Mouse (Mus musculus): ENCODE measurements around the gene Ube2g1. TPM values are rescaled to one million over a fixed set of nuclear protein-coding genes. Genes with fewer than 3 reads are reported as not detected.
"Not testable (repeated sequence)": the region's sequence is repeated elsewhere in the genome, so short reads cannot be mapped to it uniquely, and the experiment has no call there.

The Ube2g1 gene
- polyA plus RNA-seq, 1 experiment from 2014 or later: 76.2 TPM

GRCm38 (mm10) chr11:72675280-72675679 is 68.2 kb downstream of the Ube2g1 start:
- Histone ChIP-seq H3K4me1 (no peaks in the 10 kb centered on the region), H3K4me3 (replicated peaks) (no peak overlapping the region), H3K27me3 (replicated peaks) (no peaks in the 10 kb centered on the region), H3K4me2 (no peak overlapping the region), H3K9me3 (replicated peaks) (no peaks in the 10 kb centered on the region), H3K27ac (replicated peaks) (no peak overlapping the region), H3K9ac (replicated peaks) (no peak overlapping the region), H3K36me3 (no peaks in the 10 kb centered on the region)
- WGBS: 77% methylated on average over 2 of the region's 2 CpGs
- ATAC-seq (ENCODE audit: low FRiP score): no peak

DNA sequence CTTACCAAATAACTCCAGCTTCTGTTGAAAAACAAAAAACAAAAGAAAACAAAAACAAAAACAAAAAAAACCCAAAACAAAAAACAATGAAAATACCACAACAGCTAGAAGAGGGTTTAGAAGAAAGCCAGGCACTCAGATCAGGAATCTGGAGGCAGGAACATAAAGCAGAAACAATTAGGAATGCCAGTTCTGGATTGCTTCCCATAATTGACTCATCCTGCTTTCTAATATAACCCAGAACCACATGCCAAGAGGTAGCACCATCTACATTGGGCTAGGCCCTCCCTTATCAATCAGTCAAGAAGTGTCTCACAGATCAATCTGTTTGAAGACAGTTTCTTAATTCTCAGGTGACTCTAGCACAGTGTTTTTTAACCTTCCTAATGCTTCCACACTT is 73.6 kb downstream of the Ube2g1 start:
- Histone ChIP-seq H3K4me3 (replicated peaks) (no peak overlapping the region), H3K9me3 (replicated peaks) (no peaks in the 10 kb centered on the region), H3K36me3 (peaks cover 3% of the 10 kb centered on the region; the same call in 1 of the 2 replicates), H3K27ac (replicated peaks) (no peak overlapping the region), H3K4me1 (no peaks in the 10 kb centered on the region), H3K9ac (replicated peaks) (no peak overlapping the region), H3K27me3 (replicated peaks) (no peaks in the 10 kb centered on the region), H3K4me2 (no peak overlapping the region)
- no peak for ATAC-seq (ENCODE audit: low FRiP score)

GRCm38 (mm10) chr11:72683402-72683801 is 76.3 kb downstream of the Ube2g1 start:
- Histone ChIP-seq H3K4me3 (replicated peaks) (no peak overlapping the region), H3K27me3 (replicated peaks) (no peaks in the 10 kb centered on the region), H3K4me1 (no peaks in the 10 kb centered on the region), H3K9me3 (replicated peaks) (no peaks in the 10 kb centered on the region), H3K36me3 (peaks cover 7% of the 10 kb centered on the region; the same call in 1 of the 2 replicates), H3K4me2 (no peak overlapping the region), H3K9ac (replicated peaks) (no peak overlapping the region), H3K27ac (replicated peaks) (no peak overlapping the region)
- WGBS: 93% methylated on average over 2 of the region's 2 CpGs
- ATAC-seq (ENCODE audit: low FRiP score): no peak

- peaks cover 18% of the 10 kb centered on the region for H3K4me1 ChIP-seq
- ATAC-seq (ENCODE audit: low FRiP score): no peak
- no peaks in the 10 kb centered on the region for H3K9me3 ChIP-seq (replicated peaks)
- H3K27me3 ChIP-seq (replicated peaks): no peaks in the 10 kb centered on the region
- H3K4me2 ChIP-seq: no peak overlapping the region
- H3K27ac ChIP-seq (replicated peaks): no peak overlapping the region
- H3K36me3 ChIP-seq: peaks cover 3% of the 10 kb centered on the region; the same call in 1 of the 2 replicates
- H3K4me3 ChIP-seq (replicated peaks): no peak overlapping the region
- H3K9ac ChIP-seq (replicated peaks): no peak overlapping the region
These were observed 79.6 kb downstream of the Ube2g1 start for GRCm38 (mm10) chr11:72686697-72687096.

GRCm38 (mm10) chr11:72688242-72688641 is 81.2 kb downstream of the Ube2g1 start:
- H3K27ac ChIP-seq (replicated peaks): no peak overlapping the region
- H3K36me3 ChIP-seq: peaks cover 3% of the 10 kb centered on the region; the same call in 1 of the 2 replicates
- no peak overlapping the region for H3K9ac ChIP-seq (replicated peaks)
- H3K4me2 ChIP-seq: no peak overlapping the region
- 16% methylated on average over 5 of the region's 5 CpGs for WGBS
- no peaks in the 10 kb centered on the region for H3K9me3 ChIP-seq (replicated peaks)
- H3K4me3 ChIP-seq (replicated peaks): no peak overlapping the region
- peaks cover 30% of the 10 kb centered on the region for H3K4me1 ChIP-seq
- no peaks in the 10 kb centered on the region for H3K27me3 ChIP-seq (replicated peaks)
- ATAC-seq (ENCODE audit: low FRiP score): no peak

- 71% methylated on average over 3 of the region's 3 CpGs for WGBS
- H3K9ac ChIP-seq (replicated peaks): peak overlapping the region; percentile 84; the same call in 1 of the 2 replicates
- ATAC-seq (ENCODE audit: low FRiP score): no peak
These were observed 82.0 kb downstream of the Ube2g1 start for GRCm38 (mm10) chr11:72689115-72689514.

DNA sequence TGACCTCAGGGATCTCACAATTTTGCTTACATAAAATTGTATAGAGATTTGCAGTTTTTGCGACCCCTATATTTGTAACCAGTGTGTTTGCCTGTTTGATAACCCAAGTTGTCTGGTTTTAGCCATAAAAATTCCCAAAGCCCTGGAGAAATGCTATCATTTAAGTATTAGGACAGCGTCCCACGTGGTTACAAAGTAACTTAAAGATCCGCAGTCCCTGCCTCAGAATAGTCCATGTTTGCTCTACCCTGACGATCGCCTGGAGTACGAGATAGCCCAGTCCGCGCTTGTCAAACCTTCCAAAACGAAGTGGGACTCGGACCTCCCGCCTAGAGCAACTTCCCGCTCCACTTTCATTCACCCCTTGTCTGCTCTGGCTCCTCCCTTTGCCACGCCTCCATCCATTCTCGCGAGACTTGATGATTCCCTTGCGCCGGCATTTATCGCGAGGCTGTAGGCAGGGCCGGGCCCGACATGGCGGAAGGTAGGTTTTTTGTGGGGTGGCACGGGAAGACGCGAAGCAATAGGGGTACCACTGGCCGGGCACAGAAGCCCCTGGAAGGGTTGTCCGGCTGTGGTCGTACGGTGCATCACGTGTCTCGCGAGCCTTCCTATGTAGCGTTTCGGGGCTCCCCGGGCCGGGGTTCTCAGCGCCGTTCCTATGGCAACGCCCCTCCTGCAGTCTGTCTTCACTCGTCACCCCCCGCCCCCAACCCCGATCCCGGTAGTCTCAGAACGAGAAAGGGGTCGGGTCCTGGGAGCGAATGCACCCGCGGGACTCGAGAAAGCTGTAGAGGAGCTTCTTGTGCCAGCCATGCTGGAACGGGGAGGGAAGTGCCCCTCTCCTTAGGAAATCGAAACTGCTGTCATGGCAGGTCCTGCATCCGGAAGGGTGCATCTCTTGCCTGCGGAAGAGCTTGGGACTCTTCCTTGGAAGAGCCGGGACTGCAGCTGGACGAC is 82.7 kb downstream of the Ube2g1 start, which contains the start of gene Ankfy1:
Gene Ankfy1 (plus strand): TSS at position 456 of the 960 bp plus-strand sequence.
- H3K4me2 ChIP-seq: peak within 1 kb of the TSS; percentile 70
- peak within 1 kb of the TSS; percentile 84 for H3K9ac ChIP-seq (replicated peaks)
- H3K36me3 ChIP-seq: peaks cover 3% of the 10 kb centered on the region; the same call in 1 of the 2 replicates
- peak; percentile 98 for ATAC-seq (ENCODE audit: low FRiP score)
- H3K27me3 ChIP-seq (replicated peaks): no peaks in the 10 kb centered on the region
- H3K9me3 ChIP-seq (replicated peaks): no peaks in the 10 kb centered on the region
- H3K4me1 ChIP-seq: peaks cover 32% of the 10 kb centered on the region
- peak within 1 kb of the TSS; percentile 96 for H3K27ac ChIP-seq (replicated peaks)
- H3K4me3 ChIP-seq (replicated peaks): peak within 1 kb of the TSS; percentile 91
- under 1% methylated on average over 56 of the region's 56 CpGs for WGBS

More at GRCm38 (mm10) chr11:72689115-72689514, 82.0 kb downstream of the Ube2g1 start:
- Histone ChIP-seq H3K36me3 (peaks cover 3% of the 10 kb centered on the region; the same call in 1 of the 2 replicates), H3K9me3 (replicated peaks) (no peaks in the 10 kb centered on the region), H3K27me3 (replicated peaks) (no peaks in the 10 kb centered on the region), H3K4me3 (replicated peaks) (peak overlapping the region; percentile 91), H3K4me1 (peaks cover 32% of the 10 kb centered on the region), H3K27ac (replicated peaks) (no peak overlapping the region), H3K4me2 (peak overlapping the region; percentile 70)

- no peaks in the 10 kb centered on the region for H3K9me3 ChIP-seq (replicated peaks)
- no peak overlapping the region for H3K4me3 ChIP-seq (replicated peaks)
- H3K36me3 ChIP-seq: no peaks in the 10 kb centered on the region
- no peak overlapping the region for H3K4me2 ChIP-seq
- no peak for ATAC-seq (ENCODE audit: low FRiP score)
- no peak overlapping the region for H3K27ac ChIP-seq (replicated peaks)
- H3K9ac ChIP-seq (replicated peaks): no peak overlapping the region
- no peaks in the 10 kb centered on the region for H3K27me3 ChIP-seq (replicated peaks)
- peaks cover 32% of the 10 kb centered on the region for H3K4me1 ChIP-seq
- WGBS: 92% methylated on average over 4 of the region's 4 CpGs
These were observed 85.3 kb downstream of the Ube2g1 start for GRCm38 (mm10) chr11:72692353-72692752.

- Histone ChIP-seq H3K27me3 (replicated peaks) (no peaks in the 10 kb centered on the region), H3K36me3 (no peaks in the 10 kb centered on the region; the same call in 1 of the 2 replicates), H3K4me2 (no peak overlapping the region), H3K9ac (replicated peaks) (no peak overlapping the region), H3K9me3 (replicated peaks) (no peaks in the 10 kb centered on the region), H3K4me3 (replicated peaks) (no peak overlapping the region), H3K4me1 (peaks cover 27% of the 10 kb centered on the region), H3K27ac (replicated peaks) (no peak overlapping the region)
- 88% methylated on average over 3 of the region's 3 CpGs for WGBS
- ATAC-seq (ENCODE audit: low FRiP score): no peak
These were observed 87.9 kb downstream of the Ube2g1 start for GRCm38 (mm10) chr11:72695025-72695424.

- Histone ChIP-seq H3K9me3 (replicated peaks) (no peaks in the 10 kb centered on the region), H3K27me3 (replicated peaks) (no peaks in the 10 kb centered on the region), H3K27ac (replicated peaks) (no peak overlapping the region), H3K4me1 (peaks cover 17% of the 10 kb centered on the region), H3K4me3 (replicated peaks) (no peak overlapping the region), H3K4me2 (no peak overlapping the region), H3K36me3 (no peaks in the 10 kb centered on the region; the same call in 1 of the 2 replicates), H3K9ac (replicated peaks) (no peak overlapping the region)
- WGBS: 90% methylated on average over 2 of the region's 2 CpGs
- ATAC-seq (ENCODE audit: low FRiP score): no peak
These were observed 89.4 kb downstream of the Ube2g1 start for GRCm38 (mm10) chr11:72696368-72696971.

DNA sequence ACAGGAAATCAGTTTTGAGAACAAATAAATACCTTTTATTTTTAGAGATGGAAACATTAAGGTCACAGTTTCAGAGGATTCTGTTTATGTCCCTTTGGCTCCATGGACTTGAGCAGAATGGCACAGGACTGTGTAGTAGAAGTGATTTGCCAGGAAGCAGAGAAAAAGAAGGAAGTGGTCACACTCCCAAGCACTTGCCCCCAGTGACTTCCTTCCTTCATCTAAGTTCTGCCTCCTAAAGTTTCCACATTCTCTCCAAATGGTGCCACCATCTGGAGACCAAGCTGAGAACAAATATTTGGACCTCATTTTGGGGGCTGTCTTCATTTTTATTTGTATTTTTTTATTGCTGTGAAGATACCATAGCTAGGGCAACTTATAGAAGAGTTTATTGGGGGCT is 90.2 kb downstream of the Ube2g1 start:
- Histone ChIP-seq H3K4me2 (no peak overlapping the region), H3K36me3 (no peaks in the 10 kb centered on the region; the same call in 1 of the 2 replicates), H3K27ac (replicated peaks) (no peak overlapping the region), H3K9me3 (replicated peaks) (no peaks in the 10 kb centered on the region), H3K9ac (replicated peaks) (no peak overlapping the region), H3K27me3 (replicated peaks) (no peaks in the 10 kb centered on the region), H3K4me1 (peaks cover 8% of the 10 kb centered on the region), H3K4me3 (replicated peaks) (no peak overlapping the region)
- no peak for ATAC-seq (ENCODE audit: low FRiP score)

DNA sequence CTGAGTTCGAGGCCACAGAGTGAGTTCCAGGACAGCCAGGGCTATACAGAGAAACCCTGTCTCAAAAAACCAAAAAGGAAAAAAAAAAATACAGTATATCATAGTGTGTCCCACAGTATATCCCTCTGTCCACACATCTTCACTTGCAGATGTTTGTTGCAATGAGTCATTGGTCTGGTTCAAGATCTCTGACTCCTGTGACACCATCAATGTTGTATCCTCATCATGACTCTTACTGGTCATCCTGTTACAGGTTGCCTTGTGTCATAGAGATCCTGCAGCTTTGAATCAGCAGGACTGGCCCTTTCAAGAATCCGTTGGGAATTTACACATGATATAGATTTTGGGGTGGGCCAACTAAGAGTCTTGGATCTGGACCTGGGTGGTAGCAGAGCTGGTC is 98.0 kb downstream of the Ube2g1 start:
- H3K27ac ChIP-seq (replicated peaks); H3K9ac ChIP-seq (replicated peaks); H3K4me3 ChIP-seq (replicated peaks); H3K4me2 ChIP-seq; H3K27me3 ChIP-seq (replicated peaks); H3K4me1 ChIP-seq; H3K36me3 ChIP-seq; H3K9me3 ChIP-seq (replicated peaks); ATAC-seq (ENCODE audit: low FRiP score): not testable (repeated sequence)
- WGBS: 88% methylated on average over 2 of the region's 2 CpGs
